Mouse (Mus musculus) heart, embryonic 14.5 days (tissue): ENCODE data around the gene Vhl. TPM values are rescaled to one million over a fixed set of nuclear protein-coding genes. Genes with fewer than 3 reads are reported as not detected.

ENCODE experiments used
- ATAC-seq: fragments of 200-750 bp; cut with Nextera tagmentation; 2 replicates; pipeline ENCODE4 v1.8.0; 2017; ENCODE audit warnings: low read depth, moderate TSS enrichment; ENCODE audit not compliant: insufficient number of reproducible peaks, insufficient read depth, low FRiP score
- H3K27ac ChIP-seq, 2 experiments: fragments of 200-500 bp in 1 of 2; fragments of 300-500 bp in 1 of 2; sonication (generic) in 1 of 2; replicated peaks in 1 of 2; 2 replicates each; pipeline ENCODE4 v1.5.1; 2012 to 2014; ENCODE audit warnings: low read depth in 2 of 2, low read length in 2 of 2, control low read depth in 1 of 2, mild to moderate bottlenecking in 1 of 2, mixed read lengths in 1 of 2; ENCODE audit not compliant: control insufficient read depth in 1 of 2, insufficient read depth in 1 of 2
- H3K27me3 ChIP-seq: fragments of 300-500 bp; sonication (generic); 2 replicates; pipeline ENCODE4 v1.6.1; 2014; ENCODE audit warnings: mild to moderate bottlenecking, low read length, control low read depth; ENCODE audit not compliant: control insufficient read depth, insufficient read depth
- H3K36me3 ChIP-seq: fragments of 300-500 bp; sonication (generic); 2 replicates; pipeline ENCODE4 v1.6.1; 2014; ENCODE audit warnings: mild to moderate bottlenecking, control low read depth, low read length, mixed read lengths; ENCODE audit not compliant: control insufficient read depth, insufficient read depth
- H3K4me1 ChIP-seq, 2 experiments: fragments of 200-500 bp in 1 of 2; fragments of 300-500 bp in 1 of 2; sonication (generic) in 1 of 2; 2 replicates each; pipeline ENCODE4 v1.6.1; 2012 to 2014; ENCODE audit warnings: low read length in 2 of 2, control low read depth in 1 of 2, mixed read lengths in 1 of 2; ENCODE audit not compliant: control insufficient read depth in 2 of 2, insufficient read depth in 2 of 2
- H3K4me2 ChIP-seq: fragments of 300-500 bp; sonication (generic); 2 replicates; pipeline ENCODE4 v1.6.1; 2014; ENCODE audit warnings: mild to moderate bottlenecking, low read length
- H3K4me3 ChIP-seq, 2 experiments: fragments of 200-500 bp in 1 of 2; fragments of 300-500 bp in 1 of 2; sonication (generic) in 1 of 2; 2 replicates each; pipeline ENCODE4 v1.5.1; 2012 to 2014; ENCODE audit warnings: low read length in 2 of 2, mild to moderate bottlenecking in 2 of 2, control low read depth in 1 of 2, low read depth in 1 of 2, moderate library complexity in 1 of 2; ENCODE audit not compliant: control insufficient read depth in 1 of 2, insufficient read depth in 1 of 2
- H3K9ac ChIP-seq: fragments of 300-500 bp; sonication (generic); 2 replicates; pipeline ENCODE4 v1.6.1; 2014; ENCODE audit warnings: mild to moderate bottlenecking, low read length
- H3K9me3 ChIP-seq: fragments of 300-500 bp; sonication (generic); 2 replicates; pipeline ENCODE4 v1.6.1; 2016; ENCODE audit warnings: low read length, control low read depth; ENCODE audit not compliant: control insufficient read depth
- WGBS: fragments of 180-500 bp; shearing (Covaris S2); extraction: QIAGEN DNeasy Blood & Tissue Kit; methylation state at CpG from one replicate; pipeline ENCODE4 v1.1.7; 2014; 5-methylcytosine and 5-hydroxymethylcytosine counted together
- polyA plus RNA-seq: library from polyadenylated mRNA; unstranded; fragments of >200 nt; fragmentation: Nextera tagmentation; extraction: Ambion mirVana; gene quantifications from 2 replicates; pipeline ENCODE4 v1.2.1, GENCODE M21; 2014

Gene Vhl
- polyA plus RNA-seq, 1 experiment from 2014 or later = 36.6 TPM

- Histone ChIP-seq H3K27ac (no peak overlapping the region), H3K9ac (no peak overlapping the region), H3K27me3 (no peaks in the 10 kb centered on the region), H3K9me3 (no peaks in the 10 kb centered on the region), H3K36me3 (peaks cover 22% of the 10 kb centered on the region), H3K4me1 (peaks cover 5 to 33% of the 10 kb centered on the region in 2 experiments), H3K4me2 (no peak overlapping the region), H3K4me3 (no peak overlapping the region)
- WGBS = 86% methylated on average over 6 of the region's 6 CpGs
- no peak for ATAC-seq
These were observed 14.9 kb upstream of the Vhl start for GRCm38 (mm10) chr6:113608871-113609270.

DNA sequence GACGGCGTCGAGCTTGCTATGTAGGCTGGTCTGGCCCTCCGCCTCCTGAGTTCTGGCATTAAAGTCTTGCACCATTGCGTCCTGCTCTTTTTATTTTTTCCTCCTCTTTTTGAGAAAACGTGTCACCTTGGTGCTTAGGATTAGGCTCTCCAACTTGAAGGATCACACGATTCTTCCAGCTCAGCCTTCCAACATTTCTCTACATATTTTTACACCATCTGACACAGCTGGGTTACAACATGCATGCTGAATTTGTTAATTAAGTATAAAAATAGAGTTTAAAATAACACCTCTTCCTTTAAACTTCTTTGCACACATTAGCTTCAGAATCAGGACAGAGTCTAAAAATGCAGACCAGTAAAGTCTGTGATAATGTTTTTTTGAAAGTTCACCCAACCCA lies 14.5 kb upstream of the Vhl start:
- H3K9me3 ChIP-seq = no peaks in the 10 kb centered on the region
- 90% methylated on average over 7 of the region's 7 CpGs for WGBS
- H3K9ac ChIP-seq = no peak overlapping the region
- peaks cover 5 to 33% of the 10 kb centered on the region in 2 experiments for H3K4me1 ChIP-seq
- no peaks in the 10 kb centered on the region for H3K27me3 ChIP-seq
- no peak overlapping the region for H3K4me2 ChIP-seq
- no peak for ATAC-seq
- H3K27ac ChIP-seq = no peak overlapping the region
- H3K4me3 ChIP-seq = no peak overlapping the region
- peaks cover 26% of the 10 kb centered on the region for H3K36me3 ChIP-seq

- H3K27me3 ChIP-seq = no peaks in the 10 kb centered on the region
- peak overlapping the region; percentile 51; the same call in 1 of the 2 replicates for H3K9ac ChIP-seq
- H3K4me3 ChIP-seq = peak overlapping the region in 1 of 2 experiments; percentile 6; a peak in 1 of 4 replicates
- H3K9me3 ChIP-seq = no peaks in the 10 kb centered on the region
- peak overlapping the region; percentile 59 for H3K4me2 ChIP-seq
- H3K4me1 ChIP-seq = peaks cover 5 to 20% of the 10 kb centered on the region in 2 experiments
- 18% methylated on average over 8 of the region's 8 CpGs for WGBS
- peak overlapping the region; percentile 63 to 85 for H3K27ac ChIP-seq
- peaks cover 52% of the 10 kb centered on the region for H3K36me3 ChIP-seq
- ATAC-seq = peak; percentile 62
These were observed 11.3 kb upstream of the Vhl start for GRCm38 (mm10) chr6:113612258-113612969.

GRCm38 (mm10) chr6:113614152-113614551 lies 9.6 kb upstream of the Vhl start:
- no peaks in the 10 kb centered on the region for H3K9me3 ChIP-seq
- H3K9ac ChIP-seq = no peak overlapping the region
- H3K27ac ChIP-seq = no peak overlapping the region
- H3K36me3 ChIP-seq = peaks cover 52% of the 10 kb centered on the region
- H3K4me1 ChIP-seq = peaks cover 5 to 20% of the 10 kb centered on the region in 2 experiments
- ATAC-seq = no peak
- H3K27me3 ChIP-seq = no peaks in the 10 kb centered on the region
- WGBS = 89% methylated on average over 7 of the region's 7 CpGs
- no peak overlapping the region for H3K4me2 ChIP-seq
- H3K4me3 ChIP-seq = no peak overlapping the region

DNA sequence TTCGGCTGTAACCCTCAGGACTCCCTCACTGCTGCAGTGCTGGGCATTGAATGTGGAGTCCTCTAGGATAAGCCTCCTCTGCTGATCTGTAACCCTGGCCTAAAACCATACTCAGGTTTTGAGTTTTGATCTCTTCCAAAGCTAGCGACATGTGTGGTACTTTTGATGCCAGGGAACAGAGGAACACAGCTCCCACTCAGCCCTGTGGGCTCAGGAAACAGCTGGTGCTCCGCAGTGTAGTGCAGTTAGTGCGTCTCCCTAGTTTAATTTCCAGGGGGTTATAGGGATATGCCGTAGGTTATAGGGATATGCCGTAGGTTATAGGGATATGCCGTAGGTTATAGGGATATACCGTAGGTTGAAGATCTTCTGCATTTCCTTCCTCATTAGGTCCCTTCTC lies 8.8 kb upstream of the Vhl start:
- Histone ChIP-seq H3K4me2 (no peak overlapping the region), H3K4me1 (peaks cover 5 to 20% of the 10 kb centered on the region in 2 experiments), H3K27me3 (no peaks in the 10 kb centered on the region), H3K27ac (no peak overlapping the region), H3K4me3 (no peak overlapping the region), H3K9me3 (no peaks in the 10 kb centered on the region), H3K36me3 (peaks cover 52% of the 10 kb centered on the region), H3K9ac (no peak overlapping the region)
- ATAC-seq = no peak
- 95% methylated on average over 8 of the region's 8 CpGs for WGBS

DNA sequence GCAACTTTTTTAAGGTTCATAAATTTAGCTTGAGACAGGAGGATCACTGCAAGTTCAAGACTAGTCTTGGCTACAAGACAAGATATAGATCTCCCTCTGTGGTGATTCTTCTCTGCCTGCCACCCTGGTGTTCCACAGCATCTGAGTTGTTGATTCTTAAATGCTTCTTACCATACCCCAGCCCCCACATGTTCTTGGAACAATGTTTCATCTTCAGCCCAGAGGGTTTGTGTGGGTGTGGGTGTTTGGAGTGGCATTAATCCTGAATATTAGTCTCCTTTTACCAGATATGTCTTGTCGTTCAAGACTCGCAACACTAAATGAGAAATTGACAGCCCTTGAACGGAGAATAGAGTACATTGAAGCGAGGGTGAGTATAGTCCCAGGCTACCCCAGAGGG lies 8.3 kb upstream of the Vhl start:
- H3K9me3 ChIP-seq = no peaks in the 10 kb centered on the region
- ATAC-seq = no peak
- H3K4me1 ChIP-seq = peaks cover 5 to 20% of the 10 kb centered on the region in 2 experiments
- no peak overlapping the region for H3K9ac ChIP-seq
- H3K27ac ChIP-seq = no peak overlapping the region
- peaks cover 48% of the 10 kb centered on the region for H3K36me3 ChIP-seq
- H3K27me3 ChIP-seq = no peaks in the 10 kb centered on the region
- 90% methylated on average over 4 of the region's 4 CpGs for WGBS
- no peak overlapping the region for H3K4me3 ChIP-seq
- no peak overlapping the region for H3K4me2 ChIP-seq

DNA sequence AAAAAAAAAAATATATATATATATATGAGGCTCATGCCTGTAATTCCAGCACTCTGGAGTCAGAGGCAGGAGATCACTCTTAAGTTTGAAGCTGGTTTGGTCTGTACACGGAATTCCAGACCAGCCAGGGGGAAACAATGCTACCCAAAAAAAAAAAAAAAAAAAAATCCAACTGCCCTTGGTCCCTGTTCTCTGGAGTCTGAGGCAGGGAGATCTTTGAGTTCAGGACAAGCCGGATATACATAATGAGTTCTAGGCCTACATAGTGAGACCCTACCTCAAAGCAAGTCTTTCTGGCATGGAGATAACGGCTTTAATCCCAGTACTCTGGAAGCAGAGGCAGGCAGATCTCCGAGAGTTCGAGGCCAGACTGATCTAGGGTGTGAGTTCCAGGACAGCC lies 373 bp upstream of the Vhl start:
- Histone ChIP-seq H3K4me3 (peak overlapping the region; percentile 39 to 80), H3K9me3 (no peaks in the 10 kb centered on the region), H3K4me1 (peaks cover 2 to 12% of the 10 kb centered on the region in 2 experiments; a peak in 3 of 4 replicates), H3K36me3 (peaks cover 23% of the 10 kb centered on the region), H3K4me2 (peak overlapping the region; percentile 91), H3K9ac (no peak overlapping the region), H3K27ac (peak overlapping the region in 1 of 2 experiments; percentile 91; a peak in 2 of 4 replicates), H3K27me3 (no peaks in the 10 kb centered on the region)
- 62% methylated on average over 5 of the region's 5 CpGs for WGBS
- ATAC-seq = no peak
